Mouse (Mus musculus) skeletal muscle tissue, adult 2 months (tissue): Measurements from ENCODE around the gene Brd2.
"Not testable (repeated sequence)": the region's sequence is repeated elsewhere in the genome, so short reads cannot be mapped to it uniquely, and the experiment has no call there.

Source experiments
- DNase-seq: peaks from one replicate; pipeline ENCODE4 v3.0.0-alpha.2; 2012; ENCODE audit warnings: low read depth, low spot score

The Brd2 gene

GRCm38 (mm10) chr17:34122188-34122984 is at the start of gene Brd2:
Gene Brd2, minus strand, starts transcription at chr17:34122634.
- DNase-seq: peak; percentile 99

DNA sequence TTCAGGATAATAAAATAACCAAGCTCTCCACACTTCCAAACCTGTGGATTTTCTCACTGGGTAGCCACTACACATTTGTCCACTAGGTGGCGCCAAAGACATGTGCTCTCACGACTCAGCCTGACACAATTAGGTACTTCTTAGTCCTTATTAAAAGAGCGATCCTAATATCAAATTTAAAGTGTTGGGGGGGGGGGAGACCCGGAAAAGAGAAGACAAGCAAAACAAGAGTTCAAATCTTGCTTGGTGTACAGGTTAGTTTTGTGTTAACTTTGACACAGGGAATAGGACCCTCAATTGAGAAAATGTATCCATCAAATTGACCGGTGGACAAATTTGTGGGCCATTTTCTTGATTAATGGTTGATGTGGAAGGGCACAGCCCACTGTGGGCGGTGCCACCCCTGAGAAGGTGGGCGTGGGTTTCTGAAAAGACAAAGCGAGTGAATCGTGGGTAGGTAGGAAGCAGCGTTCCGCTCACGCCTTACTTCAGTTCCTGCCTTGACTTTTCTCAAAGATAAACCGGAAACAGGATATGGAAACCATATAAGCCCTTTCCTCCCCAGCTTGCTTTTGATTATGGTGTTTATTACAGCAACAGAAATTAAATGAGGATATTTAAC is 48.6 kb upstream of the Brd2 start:
- peak; percentile 56 for DNase-seq

- no peak for DNase-seq
Observed at GRCm38 (mm10) chr17:34170487-34170876, 48.0 kb upstream of the Brd2 start.

- peak; percentile 24 for DNase-seq
Observed at GRCm38 (mm10) chr17:34169279-34169678, 46.8 kb upstream of the Brd2 start.

DNA sequence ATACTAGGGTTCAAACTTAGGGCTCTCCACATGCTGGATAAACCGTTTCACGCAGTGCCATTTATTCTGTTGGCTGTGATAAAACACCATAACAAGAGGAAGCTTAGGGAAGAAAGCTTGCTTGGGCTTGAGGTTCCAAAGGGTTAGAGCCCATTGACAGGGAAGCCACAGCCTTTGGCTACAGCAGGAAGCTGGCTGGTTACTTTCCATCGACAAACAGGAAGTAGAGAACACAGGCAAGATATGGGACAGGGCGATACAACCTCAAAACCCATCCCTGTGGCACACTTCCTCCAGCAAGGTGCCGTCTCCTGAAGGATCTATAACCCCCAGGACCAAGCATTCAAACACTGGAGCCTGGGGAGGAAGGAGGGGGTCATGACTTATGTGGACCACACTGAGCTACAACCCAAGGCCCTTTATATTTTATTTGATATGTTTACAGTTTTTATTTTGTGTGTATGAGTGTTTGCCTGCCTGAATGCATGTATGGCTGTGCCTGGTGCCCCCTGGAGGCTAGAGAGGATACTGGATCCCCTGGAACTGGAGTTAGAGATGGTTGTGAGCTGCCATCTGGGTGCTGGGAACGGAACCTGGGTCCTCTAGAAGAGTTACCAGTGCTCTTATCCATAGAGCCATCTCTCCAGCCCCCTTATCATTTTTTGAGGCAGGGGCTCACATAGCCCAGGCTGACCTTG is 42.7 kb upstream of the Brd2 start:
- no peak for DNase-seq

DNA sequence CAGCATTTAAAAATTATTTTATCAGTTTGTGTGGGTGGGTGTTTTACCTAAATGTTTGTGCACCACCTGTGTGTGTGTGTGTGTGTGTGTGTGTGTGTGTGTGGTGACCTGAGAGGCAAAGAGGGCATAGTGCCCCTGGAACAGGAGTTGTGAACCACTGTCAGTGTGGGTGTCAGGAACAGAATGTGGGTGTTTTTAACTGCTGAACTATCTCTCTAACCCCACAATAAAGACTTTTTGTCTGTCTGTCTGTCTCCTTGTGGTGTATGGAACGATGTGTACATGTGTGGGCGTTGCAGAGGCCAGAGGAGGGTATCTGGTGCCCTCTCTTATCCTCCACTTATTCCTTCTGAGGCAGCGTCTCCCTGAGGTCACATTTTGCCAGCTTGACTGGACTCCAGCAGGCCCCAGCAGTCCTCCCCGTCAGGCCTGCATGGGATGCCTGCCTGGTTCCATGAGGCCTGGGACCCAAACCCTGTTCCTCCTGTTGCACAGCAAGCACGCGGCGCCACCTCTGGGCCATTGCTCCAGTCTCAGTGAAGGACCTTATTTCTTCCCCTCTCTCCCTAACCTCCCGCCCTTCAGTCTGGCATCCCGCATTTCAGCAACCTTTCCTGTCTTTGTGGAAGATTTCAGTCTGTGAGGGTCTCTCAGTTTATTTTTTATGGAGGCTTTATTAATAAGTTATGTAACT is 41.9 kb upstream of the Brd2 start:
- DNase-seq: no peak

- no peak for DNase-seq
Observed at GRCm38 (mm10) chr17:34155534-34155933, 33.1 kb upstream of the Brd2 start.

GRCm38 (mm10) chr17:34152923-34153322 is 30.5 kb upstream of the Brd2 start, which contains the start of gene H2-DMb1:
Gene H2-DMb1, plus strand, starts transcription at chr17:34153072.
- peak; percentile 87 for DNase-seq

DNA sequence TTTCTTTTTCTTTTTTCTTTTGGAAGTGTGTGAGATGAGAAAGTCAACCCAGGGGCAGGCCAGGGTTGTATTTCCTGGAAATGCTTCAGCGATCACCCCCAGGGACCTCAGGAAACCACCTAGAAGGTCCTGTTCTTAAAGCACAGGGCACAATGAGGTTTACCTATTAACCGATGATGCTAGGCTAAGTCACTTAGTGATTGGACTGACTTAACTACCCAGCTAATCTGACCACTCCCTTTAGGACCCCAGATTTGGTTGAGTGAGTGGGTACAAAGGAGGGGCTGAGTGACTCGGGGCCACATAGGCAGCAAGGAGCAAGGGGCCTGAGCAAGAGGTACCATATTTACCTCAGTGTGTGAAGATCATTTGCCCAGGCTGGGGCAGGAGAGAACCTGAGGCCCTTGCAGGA is 22.5 kb upstream of the Brd2 start:
- no peak for DNase-seq

DNA sequence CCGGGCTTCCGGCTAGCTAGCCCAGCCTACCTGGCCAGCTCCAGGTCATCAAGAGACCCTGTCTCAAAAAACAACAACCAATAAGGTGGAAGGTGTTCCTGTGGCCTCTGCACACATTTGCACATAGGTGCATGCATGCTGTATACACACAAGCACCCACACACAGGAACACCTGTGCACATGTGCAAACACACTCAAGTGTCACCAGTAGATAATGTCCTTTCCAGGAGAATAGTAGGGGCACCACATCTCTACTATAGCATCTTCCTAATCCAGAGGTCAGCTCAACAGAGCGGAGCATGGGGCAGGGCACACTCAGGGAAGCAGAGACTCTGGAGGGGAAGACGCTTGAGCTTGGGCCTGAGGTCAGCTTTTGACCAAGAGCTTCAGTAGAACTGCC is 21.8 kb upstream of the Brd2 start:
- DNase-seq: not testable (repeated sequence)

- DNase-seq: no peak
Observed at GRCm38 (mm10) chr17:34143461-34143860, 21.0 kb upstream of the Brd2 start.

GRCm38 (mm10) chr17:34143033-34143432 is 20.6 kb upstream of the Brd2 start, which contains the start of gene H2-DMb2:
Gene H2-DMb2, plus strand, starts transcription at chr17:34143307.
- peak; percentile 73 for DNase-seq

DNA sequence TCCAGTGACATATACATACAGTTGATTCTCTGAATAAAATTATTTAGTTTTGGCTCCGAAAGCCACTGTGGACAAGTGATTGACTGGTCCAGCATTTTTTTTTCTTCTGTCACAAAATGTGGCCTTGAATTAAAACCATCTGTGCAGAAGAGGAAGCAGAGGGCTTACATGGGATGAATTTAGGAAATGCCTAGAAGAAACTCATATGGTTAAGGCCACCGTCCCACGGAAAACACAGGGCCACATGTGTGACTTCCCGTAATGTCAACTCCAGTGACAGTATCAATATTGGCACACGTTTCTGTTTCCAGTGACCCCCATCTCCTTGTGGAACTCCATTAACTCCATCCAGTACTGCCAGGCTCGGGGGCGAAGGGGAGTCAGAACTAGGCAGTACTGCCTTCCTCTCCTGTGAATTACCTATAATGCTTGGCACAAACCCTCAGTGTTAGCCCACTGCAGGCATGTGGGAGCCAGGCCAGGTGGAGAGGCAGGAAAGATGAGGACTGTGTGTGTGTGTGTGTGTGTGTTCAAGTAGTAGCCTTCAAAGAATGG is 20.1 kb upstream of the Brd2 start:
- DNase-seq: no peak

DNA sequence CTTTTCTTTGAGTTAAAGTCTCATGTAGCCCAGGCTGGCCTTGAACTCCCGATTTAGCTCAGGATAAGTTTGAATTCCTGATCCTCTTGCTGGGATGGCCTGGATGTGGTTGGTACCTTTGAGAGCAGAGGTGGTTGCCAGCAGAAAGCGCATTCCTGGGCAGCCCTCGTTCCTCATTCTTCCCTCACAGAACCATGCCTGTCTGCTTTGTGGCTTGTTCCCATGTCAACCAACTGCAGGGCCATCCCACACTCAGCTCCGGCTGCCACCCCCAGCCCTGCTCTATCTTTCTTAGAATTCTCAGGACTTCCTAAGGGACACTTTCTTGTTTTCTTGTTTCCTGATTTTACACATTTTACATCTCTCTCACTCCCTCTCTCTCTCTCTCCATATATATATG is 19.0 kb upstream of the Brd2 start:
- DNase-seq: no peak

DNA sequence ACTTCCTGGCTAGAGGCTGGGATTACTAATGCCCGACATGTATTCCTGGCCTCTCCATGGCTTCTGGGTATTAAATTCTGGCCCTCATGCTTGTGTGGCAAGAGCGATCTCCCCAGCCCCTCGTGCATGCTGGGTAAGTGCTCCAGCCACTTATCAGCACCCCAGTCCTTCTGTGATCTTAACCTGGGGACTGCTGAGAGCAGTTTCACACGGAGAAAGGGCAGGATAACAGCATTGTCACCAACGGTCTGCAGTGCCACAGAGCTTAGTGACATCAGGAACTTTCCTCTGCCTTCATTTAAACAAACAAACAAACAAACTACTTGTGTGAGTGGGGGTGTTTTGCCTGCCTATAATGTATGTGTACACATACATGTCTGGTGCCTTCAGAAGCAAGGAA is 17.8 kb upstream of the Brd2 start:
- DNase-seq: no peak

- DNase-seq: no peak
Observed at GRCm38 (mm10) chr17:34139416-34139815, 17.0 kb upstream of the Brd2 start.

DNA sequence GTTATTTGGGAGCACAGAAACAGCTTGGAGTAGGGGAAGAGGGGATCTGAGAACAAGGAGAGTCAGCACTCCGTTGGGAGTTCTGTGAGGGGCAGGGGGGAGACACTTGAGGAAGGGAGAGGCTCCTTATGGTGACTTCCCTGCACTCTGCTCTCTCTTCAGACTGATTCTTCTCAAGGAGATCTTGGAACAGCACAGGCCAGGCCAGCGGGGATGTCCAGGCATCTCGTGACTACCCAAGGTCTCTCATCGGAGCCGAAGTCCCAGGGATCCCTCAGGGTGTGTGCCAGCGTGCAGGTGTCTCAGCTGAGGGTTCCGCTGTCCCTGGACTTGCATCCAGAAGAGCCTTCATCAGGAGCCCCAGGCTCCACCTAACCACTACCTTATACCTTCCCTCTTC is 16.2 kb upstream of the Brd2 start:
- DNase-seq: no peak

DNA sequence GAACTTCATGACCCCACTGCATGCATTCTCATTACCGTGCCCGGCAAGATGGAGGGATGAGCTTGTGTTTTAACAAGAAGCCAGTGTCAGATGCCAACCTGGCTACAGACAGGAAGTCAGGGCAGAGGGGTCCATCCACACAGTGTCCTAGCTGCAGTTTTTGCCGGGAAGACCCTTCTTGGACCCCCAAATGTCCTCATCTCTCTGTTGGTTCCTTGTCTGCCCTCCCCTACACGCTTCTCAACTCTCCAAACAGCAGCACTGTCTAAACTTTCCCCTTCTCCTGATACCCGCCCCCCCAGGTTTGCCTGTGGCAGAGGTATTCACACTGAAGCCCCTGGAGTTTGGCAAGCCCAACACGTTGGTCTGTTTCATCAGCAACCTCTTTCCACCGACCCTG is 15.2 kb upstream of the Brd2 start:
- DNase-seq: no peak

- peak; percentile 99 for DNase-seq
Observed at GRCm38 (mm10) chr17:34135297-34136224, 13.1 kb upstream of the Brd2 start.

GRCm38 (mm10) chr17:34134451-34134850 is 12.0 kb upstream of the Brd2 start:
- no peak for DNase-seq
